Mouse (Mus musculus): ENCODE results near the gene Mvk.
A peak's percentile ranks its signal among the peaks of the same experiment; 100 is the strongest.

The Mvk gene

DNA sequence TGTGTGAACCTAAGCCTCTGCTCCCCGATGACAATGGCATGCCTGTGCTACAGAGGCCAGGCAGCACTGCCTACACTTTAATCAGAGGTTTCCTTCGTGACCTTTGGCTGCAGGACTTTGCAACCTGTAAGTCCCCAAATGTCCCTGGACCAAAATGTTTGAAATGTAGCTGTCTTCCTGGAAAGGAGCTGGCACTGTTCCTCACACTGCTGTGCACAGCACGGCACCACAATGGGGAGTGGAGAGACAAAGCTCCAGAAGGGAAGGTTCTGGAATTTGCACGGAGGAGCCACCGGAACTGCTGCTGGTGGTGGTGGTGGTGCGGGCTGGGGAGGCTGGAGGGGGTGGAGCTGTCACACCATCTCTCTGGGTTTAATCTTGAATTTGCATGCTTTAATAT lies 17.3 kb upstream of the Mvk start:
- Histone ChIP-seq H3K36me3 (ENCODE audit: control insufficient read depth, insufficient read depth, low read length, poor library complexity, severe bottlenecking) (no peaks in the 10 kb centered on the region), H3K27me3 (ENCODE audit: control insufficient read depth, insufficient read depth, low read length, poor library complexity, severe bottlenecking) (no peaks in the 10 kb centered on the region)
- DNase-seq (ENCODE audit: low read depth, low spot score) = no peak

DNA sequence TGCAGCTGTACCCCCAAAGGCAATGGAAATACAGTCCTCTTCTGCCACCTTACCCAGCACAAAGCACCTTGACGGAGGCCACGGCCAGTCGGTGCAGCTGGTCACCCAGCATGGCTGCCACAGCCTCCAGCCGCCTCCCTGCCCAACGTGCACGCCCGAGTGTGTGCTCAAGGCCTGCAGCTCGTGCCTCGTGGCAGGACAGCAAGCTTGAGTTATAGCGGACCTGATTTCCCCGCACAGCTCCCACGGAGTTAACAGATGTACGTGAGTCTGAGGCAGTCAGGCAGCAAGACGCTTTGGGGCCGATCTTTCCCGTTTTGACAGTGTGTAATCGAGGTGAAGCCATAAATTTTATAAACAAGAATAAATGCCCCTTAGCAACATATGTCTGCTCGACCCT lies 15.4 kb upstream of the Mvk start:
- Histone ChIP-seq H3K27me3 (ENCODE audit: control insufficient read depth, insufficient read depth, low read length, poor library complexity, severe bottlenecking) (no peaks in the 10 kb centered on the region), H3K36me3 (ENCODE audit: control insufficient read depth, insufficient read depth, low read length, poor library complexity, severe bottlenecking) (no peaks in the 10 kb centered on the region)
- no peak for DNase-seq (ENCODE audit: low read depth, low spot score)

DNA sequence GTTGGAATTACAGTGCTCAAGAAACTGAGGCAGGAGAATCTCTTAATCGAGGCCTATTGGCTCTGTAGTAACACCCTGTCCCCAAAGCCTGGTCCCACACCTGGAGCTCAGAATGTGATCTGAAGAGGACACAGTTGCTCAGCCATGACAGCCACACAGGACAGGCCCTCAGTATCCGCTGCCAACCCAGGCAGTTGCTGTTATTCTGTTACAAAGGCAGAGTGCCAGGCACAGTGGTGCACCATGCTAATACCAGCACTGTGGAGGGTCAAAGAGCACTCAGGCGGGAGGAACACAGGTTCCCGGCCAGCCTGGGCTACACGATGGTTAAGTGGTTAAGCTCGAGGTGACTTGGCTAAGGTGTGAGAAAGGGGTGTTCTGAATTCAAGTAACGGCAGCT lies 14.3 kb upstream of the Mvk start:
- H3K27me3 ChIP-seq (ENCODE audit: control insufficient read depth, insufficient read depth, low read length, poor library complexity, severe bottlenecking) = no peaks in the 10 kb centered on the region
- DNase-seq (ENCODE audit: low read depth, low spot score) = no peak
- H3K36me3 ChIP-seq (ENCODE audit: control insufficient read depth, insufficient read depth, low read length, poor library complexity, severe bottlenecking) = no peaks in the 10 kb centered on the region

DNA sequence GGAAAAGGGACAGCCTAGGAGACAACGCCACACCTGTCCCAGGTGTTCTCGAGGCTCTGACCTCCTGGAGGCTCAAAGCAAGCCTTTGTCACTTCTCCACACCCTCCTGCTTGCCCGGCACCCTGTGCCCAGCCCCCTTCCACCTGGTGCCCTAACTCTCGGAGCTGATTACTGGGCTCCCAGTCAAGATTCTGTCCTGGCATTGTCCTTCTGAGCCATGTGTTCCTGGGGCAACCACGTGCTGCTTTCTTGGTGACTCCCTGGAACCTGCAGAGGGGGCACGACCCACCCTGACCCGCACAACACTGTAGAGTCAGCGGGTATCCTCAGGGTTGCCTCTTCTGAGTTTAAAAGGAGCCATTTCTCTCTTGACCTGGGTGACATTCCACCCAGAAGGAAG lies 9.7 kb upstream of the Mvk start:
- Histone ChIP-seq H3K36me3 (ENCODE audit: control insufficient read depth, insufficient read depth, low read length, poor library complexity, severe bottlenecking) (no peaks in the 10 kb centered on the region), H3K27me3 (ENCODE audit: control insufficient read depth, insufficient read depth, low read length, poor library complexity, severe bottlenecking) (no peaks in the 10 kb centered on the region)
- DNase-seq (ENCODE audit: low read depth, low spot score) = no peak

DNA sequence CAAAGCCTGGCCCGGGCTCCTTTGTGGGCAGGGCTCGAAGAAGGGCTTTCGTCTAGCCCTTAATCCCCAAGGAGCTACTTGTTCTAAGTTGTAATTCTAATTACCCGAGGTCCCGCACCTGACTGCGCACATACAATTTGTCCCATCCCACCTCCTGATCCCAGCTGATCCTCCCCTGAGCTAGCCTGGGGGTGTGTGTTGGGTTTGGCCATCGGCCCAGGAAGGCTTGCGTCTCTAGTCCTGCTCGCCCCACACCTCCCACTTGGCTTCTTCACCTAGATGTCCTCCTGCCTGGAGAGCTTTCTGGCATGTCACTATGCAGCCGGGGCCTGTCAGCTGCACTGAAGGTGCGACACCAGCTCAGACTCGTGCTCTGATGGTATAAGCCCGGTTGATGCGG lies 8.5 kb upstream of the Mvk start:
- DNase-seq (ENCODE audit: low read depth, low spot score) = no peak
- Histone ChIP-seq H3K27me3 (ENCODE audit: control insufficient read depth, insufficient read depth, low read length, poor library complexity, severe bottlenecking) (no peaks in the 10 kb centered on the region), H3K36me3 (ENCODE audit: control insufficient read depth, insufficient read depth, low read length, poor library complexity, severe bottlenecking) (no peaks in the 10 kb centered on the region)

DNA sequence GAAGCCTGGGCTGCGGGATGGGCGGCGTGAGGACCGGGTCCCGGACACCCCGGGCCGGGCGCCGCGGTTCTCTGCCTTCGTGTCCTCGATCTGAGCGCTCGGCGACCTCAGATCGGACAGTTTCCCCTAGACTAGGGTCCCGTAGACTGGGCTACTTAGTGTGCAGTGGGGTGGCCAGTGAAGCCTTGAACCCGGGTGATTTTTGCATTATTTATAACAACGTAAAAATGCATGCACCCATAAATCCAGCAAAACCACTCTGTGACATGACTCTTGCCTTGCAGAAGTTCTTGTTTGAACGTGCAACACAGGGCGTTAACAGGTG lies 261 bp downstream of the Mvk start:
- no peaks in the 10 kb centered on the region for H3K36me3 ChIP-seq (ENCODE audit: control insufficient read depth, insufficient read depth, low read length, poor library complexity, severe bottlenecking)
- DNase-seq (ENCODE audit: low read depth, low spot score) = no peak
- H3K27me3 ChIP-seq (ENCODE audit: control insufficient read depth, insufficient read depth, low read length, poor library complexity, severe bottlenecking) = no peaks in the 10 kb centered on the region

DNA sequence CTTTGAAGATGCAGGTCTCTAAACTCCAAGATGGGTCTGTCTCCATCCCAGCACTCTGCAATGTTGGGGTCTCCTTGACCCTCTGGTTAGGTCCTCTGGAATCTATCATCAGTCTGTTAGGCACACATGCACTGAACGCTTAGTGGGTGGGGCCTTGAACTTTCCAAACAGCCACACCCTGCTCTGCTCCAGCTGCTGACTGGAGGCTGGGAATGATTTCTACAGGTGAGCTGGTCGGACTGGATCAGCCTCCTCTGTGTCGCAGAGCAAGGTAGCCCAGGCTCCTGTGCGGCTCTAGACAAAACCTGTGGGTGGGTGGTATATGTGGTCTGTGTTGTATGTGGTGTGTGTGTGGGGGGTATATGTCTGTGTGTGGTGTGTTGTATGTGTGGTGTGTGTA lies 4.9 kb downstream of the Mvk start:
- Histone ChIP-seq H3K36me3 (ENCODE audit: control insufficient read depth, insufficient read depth, low read length, poor library complexity, severe bottlenecking) (no peaks in the 10 kb centered on the region), H3K27me3 (ENCODE audit: control insufficient read depth, insufficient read depth, low read length, poor library complexity, severe bottlenecking) (no peaks in the 10 kb centered on the region)
- DNase-seq (ENCODE audit: low read depth, low spot score) = no peak

DNA sequence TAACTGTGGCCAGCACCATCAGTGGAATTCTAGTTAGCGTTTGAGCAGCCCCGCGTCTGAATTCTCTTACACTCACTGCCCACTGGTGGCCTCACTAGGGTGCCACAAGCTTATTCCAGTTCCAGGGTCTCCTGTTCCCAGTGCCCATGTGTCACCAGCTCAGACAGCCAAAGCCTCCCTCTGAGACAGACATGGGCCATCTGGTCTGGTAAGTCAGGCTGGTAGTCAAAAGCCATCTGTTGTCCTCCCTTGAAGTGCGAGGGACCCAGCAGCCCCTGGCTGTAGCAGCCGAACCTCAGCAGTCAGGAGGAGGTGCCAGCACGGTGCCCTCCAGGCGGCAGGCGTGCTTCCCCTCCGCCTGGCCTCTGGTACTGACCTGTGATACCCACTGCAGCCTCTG lies 12.2 kb downstream of the Mvk start:
- H3K36me3 ChIP-seq (ENCODE audit: control insufficient read depth, insufficient read depth, low read length, poor library complexity, severe bottlenecking) = no peaks in the 10 kb centered on the region
- H3K27me3 ChIP-seq (ENCODE audit: control insufficient read depth, insufficient read depth, low read length, poor library complexity, severe bottlenecking) = no peaks in the 10 kb centered on the region
- no peak for DNase-seq (ENCODE audit: low read depth, low spot score)

DNA sequence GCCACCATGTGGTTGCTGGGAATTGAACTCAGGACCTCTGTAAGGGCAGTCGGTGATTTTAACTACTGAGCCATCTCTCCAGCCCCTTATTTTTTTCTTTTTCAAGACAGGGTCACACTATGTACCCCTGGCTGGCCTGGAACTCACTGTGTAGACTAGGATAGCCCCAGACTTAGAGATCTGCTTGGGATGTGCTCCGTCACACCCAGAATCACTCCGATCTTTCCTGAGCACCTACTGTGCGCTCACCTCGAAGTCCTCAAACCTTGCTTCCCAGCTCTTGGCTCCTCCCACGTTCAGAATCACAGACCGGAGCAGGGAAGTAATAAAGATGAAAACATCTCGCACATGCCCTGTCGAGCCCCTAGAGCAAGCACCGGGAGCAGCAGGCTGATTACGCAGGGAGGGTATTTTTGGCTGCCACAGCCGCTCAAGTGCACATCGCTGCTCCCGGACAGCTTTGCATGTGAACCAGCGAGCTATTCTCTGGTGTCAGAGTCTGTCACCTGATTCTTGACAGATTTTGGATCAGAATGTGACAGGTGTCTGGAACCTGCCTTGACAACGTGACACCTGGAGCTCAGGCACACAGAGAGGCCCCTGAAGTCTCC lies 13.0 kb downstream of the Mvk start:
- Histone ChIP-seq H3K27me3 (ENCODE audit: control insufficient read depth, insufficient read depth, low read length, poor library complexity, severe bottlenecking) (no peaks in the 10 kb centered on the region), H3K36me3 (ENCODE audit: control insufficient read depth, insufficient read depth, low read length, poor library complexity, severe bottlenecking) (no peaks in the 10 kb centered on the region)
- no peak for DNase-seq (ENCODE audit: low read depth, low spot score)

DNA sequence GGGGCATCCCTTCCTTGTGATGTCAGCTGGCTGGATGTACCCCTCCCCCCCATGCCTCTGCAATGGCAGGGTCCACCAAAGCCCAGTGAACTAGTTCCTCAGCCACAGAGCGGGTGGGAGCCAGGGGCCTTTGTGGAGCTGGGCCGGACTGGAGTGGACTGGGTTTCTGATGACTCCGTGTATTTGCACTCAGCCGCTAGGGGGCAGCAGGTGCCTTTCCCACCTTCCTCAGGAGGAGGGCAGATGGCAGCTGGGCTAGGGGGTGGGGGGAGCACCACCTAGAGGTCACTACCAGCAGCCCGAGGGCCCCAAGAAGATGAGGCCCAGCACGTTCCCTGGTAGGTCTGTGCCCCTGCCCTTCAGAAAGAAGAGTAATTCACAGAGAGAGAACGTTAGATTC lies 17.2 kb downstream of the Mvk start:
- Histone ChIP-seq H3K36me3 (ENCODE audit: control insufficient read depth, insufficient read depth, low read length, poor library complexity, severe bottlenecking) (no peaks in the 10 kb centered on the region), H3K27me3 (ENCODE audit: control insufficient read depth, insufficient read depth, low read length, poor library complexity, severe bottlenecking) (no peaks in the 10 kb centered on the region)
- peak; percentile 87 for DNase-seq (ENCODE audit: low read depth, low spot score)

DNA sequence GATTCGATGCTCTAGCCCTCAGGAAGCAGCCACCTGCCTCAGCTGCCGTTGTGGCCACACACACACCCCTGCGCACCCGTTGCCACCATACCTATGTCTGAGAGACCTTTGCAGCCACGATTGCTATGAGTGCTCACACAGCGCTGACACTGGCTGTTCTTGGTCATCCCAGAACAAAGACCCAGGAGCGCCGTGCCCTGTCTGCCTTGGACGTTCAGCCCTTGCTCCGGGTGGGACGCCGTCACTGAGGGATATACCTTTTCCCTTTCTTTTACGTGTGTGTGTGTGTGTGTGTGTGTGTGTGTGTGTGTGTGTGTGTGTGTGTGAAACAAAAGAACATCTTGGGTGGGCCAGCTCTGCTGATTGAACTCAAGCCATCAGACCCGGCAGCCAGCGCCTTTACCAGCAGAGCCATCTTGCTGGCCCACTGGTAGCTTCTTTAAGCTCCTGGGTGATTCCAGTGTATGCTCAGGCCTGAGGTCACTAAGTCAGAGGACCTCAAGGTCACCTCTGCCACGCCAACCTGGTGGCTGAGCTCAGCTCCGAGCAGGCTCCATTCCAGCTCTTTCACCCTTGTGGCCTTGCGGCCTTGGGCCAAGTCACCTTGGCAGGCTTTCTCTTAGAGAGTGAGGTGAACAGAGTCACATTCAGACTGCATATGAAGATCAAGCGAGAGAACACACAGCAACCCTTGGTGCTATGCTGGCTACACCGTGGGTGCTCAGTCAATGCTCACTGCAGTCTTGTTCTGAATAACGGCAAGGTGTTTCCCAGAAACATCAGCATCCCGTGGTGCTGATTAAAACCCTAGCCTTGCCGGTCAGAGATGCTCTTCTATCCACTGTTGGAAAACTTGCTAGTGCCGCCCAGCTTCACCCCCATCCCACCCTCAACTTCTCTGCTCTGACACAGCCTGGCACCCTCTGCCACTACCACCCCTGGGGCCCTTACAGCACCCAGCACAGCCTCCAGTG lies 18.3 kb downstream of the Mvk start:
- no peaks in the 10 kb centered on the region for H3K27me3 ChIP-seq (ENCODE audit: control insufficient read depth, insufficient read depth, low read length, poor library complexity, severe bottlenecking)
- H3K36me3 ChIP-seq (ENCODE audit: control insufficient read depth, insufficient read depth, low read length, poor library complexity, severe bottlenecking) = no peaks in the 10 kb centered on the region
- DNase-seq (ENCODE audit: low read depth, low spot score) = no peak

DNA sequence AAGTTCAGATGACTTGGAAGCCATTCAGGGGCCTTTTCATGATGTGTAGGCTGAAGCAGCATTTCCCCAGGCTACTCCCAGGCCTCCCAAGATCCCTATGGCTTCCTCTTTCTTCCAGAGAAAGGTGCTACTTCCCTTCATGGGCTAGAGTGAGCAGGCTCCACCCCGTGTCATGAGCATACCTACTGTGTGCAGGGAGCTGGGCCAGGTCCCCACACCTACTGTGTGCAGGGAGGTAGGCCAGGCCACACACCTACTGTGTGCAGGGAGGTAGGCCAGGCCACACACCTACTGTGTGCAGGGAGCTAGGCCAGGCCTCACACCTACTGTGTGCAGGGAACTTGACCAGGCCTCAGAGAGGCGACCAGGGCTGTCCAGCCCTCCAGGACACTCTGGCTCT lies 20.5 kb downstream of the Mvk start:
- no peak for DNase-seq (ENCODE audit: low read depth, low spot score)
- Histone ChIP-seq H3K36me3 (ENCODE audit: control insufficient read depth, insufficient read depth, low read length, poor library complexity, severe bottlenecking) (no peaks in the 10 kb centered on the region), H3K27me3 (ENCODE audit: control insufficient read depth, insufficient read depth, low read length, poor library complexity, severe bottlenecking) (no peaks in the 10 kb centered on the region)

DNA sequence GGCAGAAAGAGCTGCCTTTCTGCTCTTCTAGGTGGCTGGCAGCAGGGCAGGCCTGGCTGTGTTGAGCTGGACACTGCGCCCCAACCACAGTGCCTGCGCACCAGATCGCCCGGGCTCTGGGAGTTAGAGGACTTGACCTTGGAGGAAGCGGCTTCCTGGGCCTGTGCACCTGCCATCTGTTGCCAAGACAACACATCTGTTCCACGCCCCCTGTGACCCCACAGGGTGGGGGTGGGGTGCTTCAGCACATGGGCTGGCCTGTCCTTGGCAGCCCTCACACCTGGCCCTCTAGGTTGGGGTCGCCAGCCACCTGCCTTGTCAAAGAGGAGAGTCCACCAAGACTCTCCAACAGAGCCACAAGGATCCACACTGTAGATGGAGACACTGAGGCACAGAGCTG lies 21.6 kb downstream of the Mvk start:
- Histone ChIP-seq H3K36me3 (ENCODE audit: control insufficient read depth, insufficient read depth, low read length, poor library complexity, severe bottlenecking) (no peaks in the 10 kb centered on the region), H3K27me3 (ENCODE audit: control insufficient read depth, insufficient read depth, low read length, poor library complexity, severe bottlenecking) (no peaks in the 10 kb centered on the region)
- no peak for DNase-seq (ENCODE audit: low read depth, low spot score)

DNA sequence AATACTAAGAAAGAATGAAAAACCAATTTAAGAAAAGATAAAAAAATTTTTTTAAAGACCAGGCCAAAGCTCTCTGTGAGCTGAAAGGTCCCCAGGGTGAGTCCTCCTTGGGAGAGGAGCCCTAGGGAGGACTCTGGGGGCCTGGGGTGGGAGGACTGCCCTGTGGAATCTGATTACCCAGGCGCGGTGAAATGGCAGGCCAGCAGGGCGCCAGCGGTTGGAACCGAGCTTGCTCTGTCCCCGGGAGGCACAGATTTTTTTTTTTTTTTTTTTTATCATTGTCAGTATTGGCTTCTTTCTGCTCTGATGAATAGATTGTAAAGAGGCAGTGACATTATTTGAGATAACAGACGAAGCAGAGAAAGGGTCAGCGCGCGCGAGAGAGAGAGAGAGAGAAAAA lies 22.9 kb downstream of the Mvk start:
- Histone ChIP-seq H3K36me3 (ENCODE audit: control insufficient read depth, insufficient read depth, low read length, poor library complexity, severe bottlenecking) (no peaks in the 10 kb centered on the region), H3K27me3 (ENCODE audit: control insufficient read depth, insufficient read depth, low read length, poor library complexity, severe bottlenecking) (no peaks in the 10 kb centered on the region)
- DNase-seq (ENCODE audit: low read depth, low spot score) = no peak

DNA sequence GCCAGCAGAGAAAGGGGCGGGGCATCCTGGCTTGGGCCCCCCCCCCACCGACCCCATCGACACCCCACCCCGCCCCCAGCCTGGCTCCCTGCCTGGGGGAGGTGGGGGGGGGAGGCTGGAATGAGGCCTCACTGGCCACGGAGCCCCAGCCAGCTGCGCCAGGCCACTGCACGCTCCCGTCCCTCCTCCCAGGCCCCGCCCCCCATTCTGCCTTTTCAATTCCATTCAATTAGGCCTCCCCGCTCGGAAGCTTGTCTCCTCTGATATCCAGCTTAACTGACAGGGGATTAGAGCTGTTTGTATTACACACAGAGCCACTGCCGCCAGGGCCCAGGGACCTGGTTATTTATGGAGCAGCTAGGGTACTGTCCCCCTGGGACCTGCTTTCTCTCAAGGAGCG lies 23.4 kb downstream of the Mvk start:
- Histone ChIP-seq H3K36me3 (ENCODE audit: control insufficient read depth, insufficient read depth, low read length, poor library complexity, severe bottlenecking) (no peaks in the 10 kb centered on the region), H3K27me3 (ENCODE audit: control insufficient read depth, insufficient read depth, low read length, poor library complexity, severe bottlenecking) (no peaks in the 10 kb centered on the region)
- DNase-seq (ENCODE audit: low read depth, low spot score) = no peak

DNA sequence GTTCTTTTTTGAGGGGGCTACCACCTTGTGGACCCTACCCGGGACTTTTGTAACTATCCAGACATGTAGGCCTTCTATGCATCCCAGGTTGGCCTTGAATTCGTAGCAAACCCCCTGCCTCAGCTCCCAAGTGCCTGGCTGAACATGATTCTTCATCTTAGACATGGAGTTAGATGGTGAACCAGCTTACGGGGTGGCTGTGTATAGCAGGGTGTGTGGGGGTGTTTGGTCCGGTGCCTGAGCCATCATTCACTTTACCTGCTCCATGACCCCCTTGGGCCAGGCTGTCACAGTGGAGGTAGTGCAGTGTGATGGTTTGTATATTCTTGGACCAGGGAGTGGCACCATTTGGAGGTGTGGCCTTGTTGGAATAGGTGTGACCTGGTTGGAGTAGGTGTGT lies 23.9 kb downstream of the Mvk start:
- no peak for DNase-seq (ENCODE audit: low read depth, low spot score)
- H3K36me3 ChIP-seq (ENCODE audit: control insufficient read depth, insufficient read depth, low read length, poor library complexity, severe bottlenecking) = no peaks in the 10 kb centered on the region
- H3K27me3 ChIP-seq (ENCODE audit: control insufficient read depth, insufficient read depth, low read length, poor library complexity, severe bottlenecking) = no peaks in the 10 kb centered on the region
